Mouse (Mus musculus) E14TG2a.4 (cell line): ENCODE results near the gene Nr1i3.

Experiments
- H3K27me3 ChIP-seq: 2 replicates; pipeline ENCODE4 v1.6.1; 2014; ENCODE audit warnings: low read length, control low read depth; ENCODE audit not compliant: insufficient read depth
- H3K36me3 ChIP-seq: 2 replicates; pipeline ENCODE4 v1.6.1; 2014; ENCODE audit warnings: low read length, control low read depth; ENCODE audit not compliant: insufficient read depth
- H3K4me1 ChIP-seq: replicated peaks from 2 replicates; pipeline ENCODE4 v1.6.1; 2014; ENCODE audit warnings: low read depth, low read length, control low read depth
- H3K4me3 ChIP-seq: replicated peaks from 2 replicates; pipeline ENCODE4 v1.5.1; 2014; ENCODE audit warnings: mild to moderate bottlenecking, low read length
- H3K9me3 ChIP-seq: 2 replicates; pipeline ENCODE4 v1.6.1; 2014; ENCODE audit warnings: low read length, control low read depth
- CTCF ChIP-seq: conservative IDR thresholded peaks from 2 replicates; pipeline ENCODE4 v1.5.1; 2014; ENCODE audit warnings: low read length
- NANOG ChIP-seq: IDR thresholded peaks from 2 replicates; pipeline ENCODE4 v1.6.1; 2014; ENCODE audit warnings: borderline replicate concordance, low read length, mixed read lengths
- POU5F1 ChIP-seq: IDR thresholded peaks from 2 replicates; pipeline ENCODE4 v1.6.1; 2014; ENCODE audit warnings: low read length, borderline replicate concordance

Gene Nr1i3

DNA sequence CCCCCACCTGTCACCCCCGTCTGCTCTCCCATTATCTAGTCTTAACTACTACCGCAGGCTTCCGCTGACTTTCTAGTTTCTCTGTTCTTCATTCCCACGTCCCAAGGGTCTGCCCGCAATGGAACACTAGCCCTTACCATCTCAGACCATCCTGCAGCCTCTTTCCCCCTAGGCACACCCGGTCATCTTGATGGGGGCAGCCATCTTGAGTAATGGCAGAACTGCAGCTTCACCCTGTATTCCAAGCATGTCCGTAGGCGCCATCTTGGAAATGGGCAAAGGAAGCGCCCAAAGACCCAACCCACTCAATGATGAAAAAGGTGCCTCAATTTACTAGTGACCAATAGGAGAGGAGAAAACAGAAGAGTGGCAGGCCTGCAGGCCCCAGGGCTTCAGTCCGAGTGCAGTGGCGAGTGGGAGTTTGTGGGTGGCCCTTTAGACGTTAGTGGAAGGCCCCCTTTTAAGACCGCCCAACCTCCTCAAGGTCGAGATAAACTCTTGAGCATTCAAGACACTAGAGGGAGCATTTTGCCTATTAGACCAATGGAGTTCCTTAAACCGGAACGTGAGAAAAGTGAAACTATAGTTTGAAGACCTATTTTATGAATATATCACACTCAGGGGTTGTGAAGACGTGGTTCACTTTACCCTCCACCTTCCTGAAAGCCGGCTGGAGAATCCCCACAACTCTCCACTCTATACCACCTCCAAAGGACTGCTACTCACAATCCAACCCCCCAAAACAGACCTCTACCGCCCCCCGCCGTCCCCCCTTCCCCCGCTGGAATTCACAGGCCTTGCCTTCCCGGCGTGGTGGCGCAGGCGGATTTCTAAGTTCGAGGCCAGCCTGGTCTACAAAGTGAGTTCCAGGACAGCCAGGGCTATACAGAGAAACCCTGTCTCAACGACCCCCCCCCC is 8.7 kb downstream of the Nr1i3 start, which contains the start of gene Tomm40l:
TSS of gene Tomm40l (minus strand) at position 277 of the 918 bp plus-strand sequence.
- peak within 1 kb of the TSS; percentile 85 for H3K4me3 ChIP-seq
- TF ChIP-seq CTCF (0 out of 2 replicates have a peak, but pooled peaks have one; percentile 7), POU5F1 (no peak), NANOG (0 out of 2 replicates have a peak, but pooled peaks have one; percentile 18)
- H3K4me1 ChIP-seq: peaks cover 68% of the 10 kb centered on the region
- H3K27me3 ChIP-seq: no peaks in the 10 kb centered on the region
- no peaks in the 10 kb centered on the region for H3K9me3 ChIP-seq
- H3K36me3 ChIP-seq: peaks cover 23% of the 10 kb centered on the region

- H3K4me3 ChIP-seq: no peak overlapping the region
- H3K27me3 ChIP-seq: no peaks in the 10 kb centered on the region
- peaks cover 67% of the 10 kb centered on the region for H3K4me1 ChIP-seq
- peaks cover 23% of the 10 kb centered on the region for H3K36me3 ChIP-seq
- TF ChIP-seq CTCF: no peak
- no peak for TF ChIP-seq POU5F1
- no peak for TF ChIP-seq NANOG
- H3K9me3 ChIP-seq: no peaks in the 10 kb centered on the region
Measured at GRCm38 (mm10) chr1:171223168-171223567, 9.4 kb downstream of the Nr1i3 start.

GRCm38 (mm10) chr1:171223796-171224195 is 10.0 kb downstream of the Nr1i3 start:
- H3K4me3 ChIP-seq: no peak overlapping the region
- no peaks in the 10 kb centered on the region for H3K9me3 ChIP-seq
- no peaks in the 10 kb centered on the region for H3K27me3 ChIP-seq
- H3K4me1 ChIP-seq: peaks cover 64% of the 10 kb centered on the region
- TF ChIP-seq NANOG (no peak), POU5F1 (no peak), CTCF (no peak)
- H3K36me3 ChIP-seq: peaks cover 19% of the 10 kb centered on the region

DNA sequence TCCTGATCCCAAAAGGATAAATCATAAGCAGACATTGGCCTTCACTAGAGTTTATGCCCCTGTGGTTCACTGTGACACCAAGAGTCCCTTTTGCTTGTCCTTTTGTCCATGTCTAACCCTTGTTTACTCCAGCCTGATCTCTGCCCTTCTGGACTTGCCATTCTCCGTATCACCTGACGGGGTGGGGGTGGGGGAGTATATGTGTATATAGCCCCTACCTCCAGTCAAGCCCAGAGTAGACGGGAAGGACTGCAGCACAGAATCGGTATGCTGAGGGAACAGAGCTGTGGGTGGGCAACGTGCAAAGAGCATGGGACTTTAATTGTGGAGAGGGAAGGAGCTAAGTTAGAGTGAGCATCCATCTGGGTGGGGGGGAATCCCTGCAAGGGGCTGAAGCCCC is 11.1 kb downstream of the Nr1i3 start, which contains the start of gene Apoa2:
TSS of gene Apoa2 (plus strand) at position 198 of the 400 bp plus-strand sequence.
- no peak within 1 kb of the TSS for H3K4me3 ChIP-seq
- no peaks in the 10 kb centered on the region for H3K27me3 ChIP-seq
- peaks cover 8% of the 10 kb centered on the region for H3K36me3 ChIP-seq
- no peaks in the 10 kb centered on the region for H3K9me3 ChIP-seq
- no peak for TF ChIP-seq POU5F1
- no peak for TF ChIP-seq NANOG
- no peak for TF ChIP-seq CTCF
- peaks cover 61% of the 10 kb centered on the region for H3K4me1 ChIP-seq

DNA sequence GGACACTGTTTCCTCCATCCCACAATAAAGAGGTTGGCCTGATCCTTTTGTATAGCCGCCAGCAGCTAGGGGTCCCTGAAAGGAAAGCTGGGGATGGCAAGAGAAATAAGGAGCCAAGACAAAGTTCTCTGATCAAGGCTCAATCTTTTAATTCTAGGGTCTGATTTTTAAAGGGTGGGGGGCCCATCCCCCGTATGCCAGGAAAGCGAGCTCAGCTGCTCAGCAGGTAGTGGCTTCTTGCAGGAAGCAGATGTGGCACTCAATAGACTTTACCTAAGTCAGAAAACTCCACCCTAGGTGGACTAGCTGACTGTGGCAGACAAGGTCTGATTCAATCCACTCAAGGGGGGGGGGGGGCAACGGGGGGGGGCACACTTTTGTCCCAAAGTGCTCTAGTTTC is 13.0 kb downstream of the Nr1i3 start:
- TF ChIP-seq CTCF: no peak
- no peak for TF ChIP-seq NANOG
- TF ChIP-seq POU5F1: no peak
- Histone ChIP-seq H3K4me1 (peaks cover 49% of the 10 kb centered on the region), H3K4me3 (no peak overlapping the region), H3K9me3 (no peaks in the 10 kb centered on the region), H3K36me3 (no peaks in the 10 kb centered on the region), H3K27me3 (no peaks in the 10 kb centered on the region)

GRCm38 (mm10) chr1:171227879-171228278 is 14.1 kb downstream of the Nr1i3 start:
- Histone ChIP-seq H3K9me3 (no peaks in the 10 kb centered on the region), H3K4me3 (no peak overlapping the region), H3K4me1 (peaks cover 45% of the 10 kb centered on the region), H3K27me3 (no peaks in the 10 kb centered on the region), H3K36me3 (no peaks in the 10 kb centered on the region)
- TF ChIP-seq NANOG: no peak
- TF ChIP-seq CTCF: no peak
- no peak for TF ChIP-seq POU5F1

GRCm38 (mm10) chr1:171229750-171230149 is 16.0 kb downstream of the Nr1i3 start:
- TF ChIP-seq NANOG (no peak), CTCF (no peak), POU5F1 (no peak)
- Histone ChIP-seq H3K4me3 (no peak overlapping the region), H3K4me1 (peaks cover 52% of the 10 kb centered on the region), H3K36me3 (peaks cover 7% of the 10 kb centered on the region), H3K9me3 (no peaks in the 10 kb centered on the region), H3K27me3 (no peaks in the 10 kb centered on the region)

DNA sequence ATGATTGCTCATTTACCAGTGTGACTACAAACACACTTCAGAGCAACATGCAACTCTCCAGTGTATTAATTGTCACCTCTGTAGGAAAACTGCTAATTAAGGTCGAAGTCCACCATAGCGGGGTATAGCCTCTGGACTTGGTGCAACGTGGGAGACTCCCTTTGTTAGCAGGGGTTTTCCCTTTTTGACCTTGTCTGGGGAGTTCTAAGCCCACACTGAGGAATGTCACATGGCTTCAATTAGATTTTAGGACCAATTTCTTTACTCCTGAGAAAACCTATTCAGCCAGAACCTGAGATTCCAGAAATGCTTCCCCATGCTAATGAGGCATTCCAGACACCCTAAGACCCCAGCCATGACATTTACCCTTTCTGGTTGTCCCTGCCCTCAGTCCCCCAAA is 16.4 kb downstream of the Nr1i3 start:
- no peaks in the 10 kb centered on the region for H3K9me3 ChIP-seq
- H3K36me3 ChIP-seq: peaks cover 12% of the 10 kb centered on the region
- no peaks in the 10 kb centered on the region for H3K27me3 ChIP-seq

More for the DNA sequence above, 16.4 kb downstream of the Nr1i3 start:
- TF ChIP-seq NANOG (no peak), POU5F1 (no peak)
- H3K4me1 ChIP-seq: peaks cover 53% of the 10 kb centered on the region
- H3K4me3 ChIP-seq: no peak overlapping the region
